Comparison of ENCODE assay signal across 38 mouse cellular contexts in the genomic region with DNA sequence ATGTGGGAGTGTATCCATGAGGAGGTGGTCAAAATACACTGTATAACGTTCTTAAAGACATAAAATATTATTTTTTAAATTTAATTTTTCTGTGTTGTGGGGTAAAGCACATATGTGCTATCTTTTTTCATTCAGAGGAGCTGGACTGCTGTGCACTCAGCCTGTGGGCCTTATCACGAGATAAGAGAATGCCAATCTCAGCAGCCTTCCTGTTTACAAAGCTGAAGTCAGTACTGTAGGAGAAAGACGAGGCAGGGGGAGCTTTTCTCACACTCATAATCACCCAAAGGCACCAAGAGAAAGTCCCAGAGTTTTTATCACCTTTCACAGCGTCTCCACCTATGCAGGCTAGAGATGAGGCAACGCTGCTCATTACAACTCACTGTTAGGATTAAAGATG. TPM values are rescaled to one million over a fixed set of nuclear protein-coding genes. Genes with fewer than 3 reads are reported as not detected.
DNase-seq lines count a peak whose midpoint lies in the region; ATAC-seq and TF ChIP-seq lines count a peak whose summit lies in the region.
"Had no signal": no experiment of that assay in that cellular context is flagged by ENCODE, and none has a peak within 500 bp of the region (broad histone marks: within the 10 kb centered on the region; RNA-seq: fewer than 3 reads in every experiment).

No protein-coding gene starts in this region.

- no peak for TF ChIP-seq CTCF in intestine, postnatal 0 days (IDR thresholded peaks at IDR 0.05; ENCODE audit: low read depth)
- TF ChIP-seq CTCF in liver, embryonic 14.5 days (IDR thresholded peaks at IDR 0.05; ENCODE audit: low read depth): no peak

- H3K4me2 ChIP-seq in intestine, embryonic 15.5 days (replicated peaks): no peak overlapping the region
- no peak overlapping the region for H3K4me2 ChIP-seq in intestine, postnatal 0 days (replicated peaks; ENCODE audit: low read depth)
- H3K4me2 ChIP-seq in liver, embryonic 14.5 days (ENCODE audit: low read depth): no peak overlapping the region
- H3K4me2 ChIP-seq: embryonic facial prominence, embryonic 15.5 days; forebrain, embryonic 12.5 days; limb, embryonic 12.5 days; midbrain, embryonic 15.5 days; neural tube, embryonic 15.5 days; stomach, embryonic 15.5 days had no signal

- ATAC-seq in intestine, embryonic 15.5 days: peak; percentile 58; the same call in 1 of the 2 replicates
- no peak for ATAC-seq in intestine, postnatal 0 days
- peak; percentile 81 for ATAC-seq in liver, embryonic 14.5 days (ENCODE audit: insufficient read depth)
- peak; percentile 96 for ATAC-seq in megakaryocyte-erythroid progenitor cell, adult 5-6 weeks (replicated peaks; ENCODE audit: low FRiP score, low TSS enrichment, poor library complexity, severe bottlenecking)
- ATAC-seq: forebrain, postnatal 0 days; hindbrain, embryonic 16.5 days; lung, postnatal 0 days; midbrain, embryonic 15.5 days had no signal

- no peak overlapping the region for H3K4me3 ChIP-seq in intestine, embryonic 15.5 days (replicated peaks)
- no peak overlapping the region for H3K4me3 ChIP-seq in intestine, postnatal 0 days (ENCODE audit: low read depth, low read length)
- H3K4me3 ChIP-seq in liver, embryonic 14.5 days (ENCODE audit: insufficient read depth in 1 of 2, low read depth in 2 of 2, low read length in 2 of 2): no peak overlapping the region
- H3K4me3 ChIP-seq: embryonic facial prominence, embryonic 10.5 days; embryonic facial prominence, embryonic 15.5 days; forebrain, embryonic 12.5 days; heart, embryonic 10.5 days; hindbrain, embryonic 10.5 days; limb, embryonic 12.5 days; midbrain, embryonic 10.5 days; midbrain, embryonic 15.5 days; neural tube, embryonic 15.5 days; stomach, embryonic 15.5 days had no signal

- H3K36me3 ChIP-seq in intestine, embryonic 15.5 days: no peaks in the 10 kb centered on the region
- H3K36me3 ChIP-seq in intestine, postnatal 0 days (ENCODE audit: control insufficient read depth, insufficient read depth): no peaks in the 10 kb centered on the region
- H3K36me3 ChIP-seq in liver, embryonic 14.5 days (replicated peaks; ENCODE audit: control insufficient read depth, insufficient read depth, low read depth): no peaks in the 10 kb centered on the region
- H3K36me3 ChIP-seq: embryonic facial prominence, embryonic 10.5 days; embryonic facial prominence, embryonic 15.5 days; forebrain, embryonic 12.5 days; heart, embryonic 10.5 days; hindbrain, embryonic 10.5 days; limb, embryonic 12.5 days; midbrain, embryonic 10.5 days; midbrain, embryonic 15.5 days; neural tube, embryonic 15.5 days; stomach, embryonic 15.5 days had no signal

- no peak overlapping the region for H3K27ac ChIP-seq in intestine, embryonic 15.5 days
- H3K27ac ChIP-seq in intestine, postnatal 0 days (ENCODE audit: low read depth, low read length): no peak overlapping the region
- H3K27ac ChIP-seq in liver, embryonic 14.5 days: no peak overlapping the region
- H3K27ac ChIP-seq: embryonic facial prominence, embryonic 10.5 days; embryonic facial prominence, embryonic 15.5 days; forebrain, embryonic 12.5 days; heart, embryonic 10.5 days; hindbrain, embryonic 10.5 days; limb, embryonic 12.5 days; macrophage; midbrain, embryonic 10.5 days; midbrain, embryonic 15.5 days; neural tube, embryonic 15.5 days; stomach, embryonic 15.5 days had no signal

- peak; percentile 37 for DNase-seq in c-Kit-positive CD71-positive TER-119-negative erythroid progenitor cells, embryonic 14.5 days (ENCODE audit: low read depth)
- peak in 2 of 3 experiments; percentile 14 to 24 for DNase-seq in liver, embryonic 14.5 days (ENCODE audit: low read depth in 3 of 3, low spot score in 3 of 3)
- no peak for DNase-seq in urinary bladder, adult 18-20 months (ENCODE audit: low spot score in 2 of 2)
- DNase-seq in layer of hippocampus, postnatal 36 days: no peak
- DNase-seq: adrenal gland, postnatal 14 days; B cell, adult 2 months; cerebellum, adult 11-12 months; cerebellum, adult 9-11 months; forebrain, postnatal 0 days; gastrocnemius, postnatal 10 days; heart, postnatal 10 days; kidney, postnatal 14 days; layer of hippocampus, adult 9-11 months; lung, adult 18-20 months; retina, postnatal 1 day; right cerebral cortex, postnatal 14 days had no signal

- H3K4me1 ChIP-seq in intestine, embryonic 15.5 days (replicated peaks): no peaks in the 10 kb centered on the region
- H3K4me1 ChIP-seq in intestine, postnatal 0 days (replicated peaks; ENCODE audit: control insufficient read depth, insufficient read depth, low read length): no peaks in the 10 kb centered on the region
- H3K4me1 ChIP-seq in liver, embryonic 14.5 days (replicated peaks; ENCODE audit: control insufficient read depth in 2 of 2, insufficient read depth in 2 of 2, low read length in 1 of 2): peaks cover 0 to 9% of the 10 kb centered on the region in 2 experiments; a peak in 2 of 4 replicates
- H3K4me1 ChIP-seq: embryonic facial prominence, embryonic 10.5 days; embryonic facial prominence, embryonic 15.5 days; forebrain, embryonic 12.5 days; hindbrain, embryonic 10.5 days; limb, embryonic 12.5 days; midbrain, embryonic 10.5 days; midbrain, embryonic 15.5 days; neural tube, embryonic 15.5 days; stomach, embryonic 15.5 days had no signal

- TF ChIP-seq EP300 in liver, embryonic 14.5 days (IDR thresholded peaks at IDR 0.05; ENCODE audit: low read depth): peak; percentile 59

- no peaks in the 10 kb centered on the region for H3K9me3 ChIP-seq in intestine, embryonic 15.5 days
- H3K9me3 ChIP-seq in intestine, postnatal 0 days (ENCODE audit: control insufficient read depth): no peaks in the 10 kb centered on the region
- no peaks in the 10 kb centered on the region for H3K9me3 ChIP-seq in liver, embryonic 14.5 days (ENCODE audit: control insufficient read depth, low read length)
- H3K9me3 ChIP-seq: embryonic facial prominence, embryonic 10.5 days; embryonic facial prominence, embryonic 15.5 days; forebrain, embryonic 12.5 days; heart, embryonic 10.5 days; hindbrain, embryonic 10.5 days; limb, embryonic 12.5 days; midbrain, embryonic 10.5 days; midbrain, embryonic 15.5 days; neural tube, embryonic 15.5 days; stomach, embryonic 15.5 days had no signal

- H3K9ac ChIP-seq in intestine, embryonic 15.5 days: no peak overlapping the region
- no peak overlapping the region for H3K9ac ChIP-seq in intestine, postnatal 0 days (ENCODE audit: low read depth, low read length)
- H3K9ac ChIP-seq in liver, embryonic 14.5 days (replicated peaks): no peak overlapping the region
- H3K9ac ChIP-seq: embryonic facial prominence, embryonic 15.5 days; forebrain, embryonic 12.5 days; forebrain, postnatal 0 days; limb, embryonic 12.5 days; midbrain, embryonic 15.5 days; neural tube, embryonic 15.5 days; stomach, embryonic 15.5 days had no signal

- H3K27me3 ChIP-seq in intestine, embryonic 15.5 days (replicated peaks): no peaks in the 10 kb centered on the region
- no peaks in the 10 kb centered on the region for H3K27me3 ChIP-seq in intestine, postnatal 0 days (replicated peaks; ENCODE audit: control insufficient read depth, insufficient read depth, low read length)
- H3K27me3 ChIP-seq in liver, embryonic 14.5 days (ENCODE audit: control insufficient read depth, insufficient read depth, low read length): no peaks in the 10 kb centered on the region
- H3K27me3 ChIP-seq: embryonic facial prominence, embryonic 15.5 days; forebrain, embryonic 12.5 days; limb, embryonic 12.5 days; midbrain, embryonic 15.5 days; neural tube, embryonic 15.5 days; stomach, embryonic 15.5 days had no signal

- WGBS in intestine, embryonic 15.5 days: 48% methylated on average over 5 of the region's 5 CpGs
- WGBS in intestine, postnatal 0 days: 39% methylated on average over 5 of the region's 5 CpGs
- 11% methylated on average over 5 of the region's 5 CpGs for WGBS in liver, embryonic 14.5 days (ENCODE audit: insufficient replicate concordance)

RNA-seq across cellular contexts. Expression of gene 4933425L06Rik, which starts 52.5 kb away (rescaled TPM):
- not detected in 2 replicates for polyA plus RNA-seq in intestine, embryonic 15.5 days (2015; fragmentation: Nextera tagmentation; extraction: Ambion mirVana)
- polyA plus RNA-seq in intestine, postnatal 0 days (2015; fragmentation: Nextera tagmentation; extraction: Ambion mirVana): not detected in 2 replicates
- polyA plus RNA-seq in liver, embryonic 14.5 days (2012; rRNA removed): not detected in 2 replicates
- polyA plus RNA-seq in liver, embryonic 14.5 days (2014; fragmentation: Nextera tagmentation; extraction: Ambion mirVana): not detected in 2 replicates
- total RNA-seq in megakaryocyte-erythroid progenitor cell, adult 5-6 weeks (2014; fragmentation: Nextera tagmentation): not detected in 2 replicates
- total RNA-seq in megakaryocyte-erythroid progenitor cell, adult 5-6 weeks (2017): not detected in 2 replicates
- total RNA-seq in layer of hippocampus, postnatal 36 days (2021): not detected
- total RNA-seq: adrenal gland, postnatal 14 days; forebrain, postnatal 0 days; gastrocnemius, postnatal 10 days; heart, postnatal 10 days; left cerebral cortex, adult 18-20 months; left cerebral cortex, postnatal 14 days had no signal
- polyA plus RNA-seq: embryonic facial prominence, embryonic 10.5 days; embryonic facial prominence, embryonic 15.5 days; forebrain, embryonic 12.5 days; forebrain, postnatal 0 days; gonadal fat pad, adult 2 months; heart, embryonic 10.5 days; hindbrain, embryonic 10.5 days; intestine, embryonic 14.5 days; kidney, embryonic 14.5 days; limb, embryonic 12.5 days; lung, postnatal 0 days; macrophage; midbrain, embryonic 10.5 days; midbrain, embryonic 15.5 days; neural tube, embryonic 15.5 days; small intestine, adult 2 months; stomach, embryonic 15.5 days had no signal

Comparison
In these comparisons a context has a peak if more than half of its experiments do, and no peak if none do; other contexts are left out.
1. DNase-seq: peak in c-Kit-positive CD71-positive TER-119-negative erythroid progenitor cells, embryonic 14.5 days (single experiment) and liver, embryonic 14.5 days (2 of 3); none in urinary bladder, adult 18-20 months (0 of 2) and layer of hippocampus, postnatal 36 days (0 of 2).